Mouse (Mus musculus): ENCODE data around the gene Emilin1. TPM values are rescaled to one million over a fixed set of nuclear protein-coding genes. Genes with fewer than 3 reads are reported as not detected.

Gene Emilin1
- total RNA-seq, 1 experiment from 2014 or later: 22.0 TPM

Other genes starting within 250 kb of the Emilin1 start
- 19.9 to 42.7 TPM (median 24.6 TPM) in 3 replicates for gene Cenpa, start 246.6 kb upstream of the Emilin1 start, total RNA-seq (2017)
- 0.19 to 1.4 TPM (median 0.21 TPM) in 3 replicates for gene Dpysl5, start 201.8 kb upstream of the Emilin1 start, total RNA-seq (2017)
- gene Mapre3, start 98.8 kb upstream of the Emilin1 start, total RNA-seq (2017): 5.0 TPM in 1 of 3 replicates, not detected in the others
- 10.4 to 21.4 TPM (median 10.8 TPM) in 3 replicates for gene Tmem214, start 45.4 kb upstream of the Emilin1 start, total RNA-seq (2017)
- 3.8 to 7.1 TPM (median 4.3 TPM) in 3 replicates for gene Agbl5, start 24.7 kb upstream of the Emilin1 start, total RNA-seq (2017)
- 129 to 177 TPM (median 134 TPM) in 3 replicates for gene Ost4, start 5.6 kb upstream of the Emilin1 start, total RNA-seq (2017)
- 26.4 to 32.2 TPM (median 29.8 TPM) in 3 replicates for gene Khk, start 8.0 kb downstream of the Emilin1 start, total RNA-seq (2017)
- not detected in 3 replicates for gene Cgref1, start 32.2 kb downstream of the Emilin1 start, total RNA-seq (2017)
- 117 to 146 TPM (median 144 TPM) in 3 replicates for gene Preb, start 47.0 kb downstream of the Emilin1 start, total RNA-seq (2017)
- gene Tcf23, start 55.3 kb downstream of the Emilin1 start, total RNA-seq (2017): 0.10 TPM in 1 of 3 replicates, not detected in the others
- 44.7 to 61.4 TPM (median 49.9 TPM) in 3 replicates for gene Atraid, start 134.9 kb downstream of the Emilin1 start, total RNA-seq (2017)
- gene Slc5a6, start 135.5 kb downstream of the Emilin1 start, total RNA-seq (2017): 0.38 to 3.7 TPM (median 3.0 TPM) in 3 replicates
- gene Cad, start 141.4 kb downstream of the Emilin1 start, total RNA-seq (2017): 4.8 to 18.4 TPM (median 9.6 TPM) in 3 replicates
- not detected in 3 replicates for gene Dnajc5g, start 192.9 kb downstream of the Emilin1 start, total RNA-seq (2017)
- not detected in 3 replicates for gene Slc30a3, start 194.8 kb downstream of the Emilin1 start, total RNA-seq (2017)
- not detected in 3 replicates for gene Trim54, start 203.3 kb downstream of the Emilin1 start, total RNA-seq (2017)
- gene Ucn, start 225.4 kb downstream of the Emilin1 start, total RNA-seq (2017): not detected in 3 replicates
- 22.5 to 37.8 TPM (median 35.8 TPM) in 3 replicates for gene Mpv17, start 240.8 kb downstream of the Emilin1 start, total RNA-seq (2017)